Mouse (Mus musculus): ENCODE results near the gene Ceacam1. TPM values are rescaled to one million over a fixed set of nuclear protein-coding genes. Genes with fewer than 3 reads are reported as not detected.
"Not testable (repeated sequence)": the region's sequence is repeated elsewhere in the genome, so short reads cannot be mapped to it uniquely, and the experiment has no call there.

The Ceacam1 gene
- polyA plus RNA-seq, 1 experiment from 2014 or later = 0.99 TPM

DNA sequence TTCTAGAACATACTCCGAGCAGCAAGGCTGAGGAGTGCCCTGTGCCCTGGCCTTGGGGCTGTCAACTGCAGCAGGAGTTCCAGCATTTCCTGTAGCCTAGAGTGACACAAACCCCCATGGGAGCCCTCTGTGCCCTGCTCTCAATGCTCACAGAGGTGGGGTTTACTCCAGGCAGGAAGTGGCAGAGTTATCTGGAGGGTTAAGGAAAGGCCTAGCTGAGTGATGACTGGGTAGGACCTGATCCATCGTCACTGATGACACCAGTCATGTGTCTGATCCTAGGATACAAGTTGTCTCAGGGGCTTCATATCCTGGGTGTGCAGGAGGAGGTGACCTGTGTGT, 320 bp upstream of the Ceacam1 start:
- WGBS = 79% methylated on average over 2 of the region's 2 CpGs
- not testable (repeated sequence) for H3K9me3 ChIP-seq; H3K4me2 ChIP-seq; H3K36me3 ChIP-seq; H3K9ac ChIP-seq; H3K27me3 ChIP-seq; ATAC-seq (ENCODE audit: low FRiP score, low read depth); H3K4me3 ChIP-seq; H3K4me1 ChIP-seq (replicated peaks); H3K27ac ChIP-seq (replicated peaks)

DNA sequence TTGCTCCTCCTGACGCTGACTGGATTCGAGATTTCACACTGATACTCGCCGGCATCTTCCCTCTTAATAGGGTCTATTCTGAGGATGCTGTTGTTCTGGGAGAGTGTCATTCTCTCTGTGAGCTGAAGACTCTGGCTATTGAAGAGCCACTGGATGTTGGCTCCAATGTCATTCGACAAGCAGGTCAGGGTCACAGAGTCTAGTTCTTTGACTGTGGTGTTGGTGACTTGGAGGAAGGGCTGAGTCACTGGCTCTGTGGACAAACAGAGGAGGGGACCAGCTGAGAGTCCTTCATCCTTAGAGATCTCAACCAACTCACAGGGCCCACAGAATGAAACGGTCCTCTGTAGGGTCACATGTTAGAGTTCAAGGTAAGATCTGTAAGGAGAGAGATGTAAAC, 5.6 kb downstream of the Ceacam1 start:
- not testable (repeated sequence) for H3K4me1 ChIP-seq (replicated peaks); H3K27me3 ChIP-seq; H3K27ac ChIP-seq (replicated peaks); H3K4me3 ChIP-seq; H3K36me3 ChIP-seq; ATAC-seq (ENCODE audit: low FRiP score, low read depth); H3K9ac ChIP-seq; H3K9me3 ChIP-seq; H3K4me2 ChIP-seq
- 72% methylated on average over 6 of the region's 6 CpGs for WGBS

DNA sequence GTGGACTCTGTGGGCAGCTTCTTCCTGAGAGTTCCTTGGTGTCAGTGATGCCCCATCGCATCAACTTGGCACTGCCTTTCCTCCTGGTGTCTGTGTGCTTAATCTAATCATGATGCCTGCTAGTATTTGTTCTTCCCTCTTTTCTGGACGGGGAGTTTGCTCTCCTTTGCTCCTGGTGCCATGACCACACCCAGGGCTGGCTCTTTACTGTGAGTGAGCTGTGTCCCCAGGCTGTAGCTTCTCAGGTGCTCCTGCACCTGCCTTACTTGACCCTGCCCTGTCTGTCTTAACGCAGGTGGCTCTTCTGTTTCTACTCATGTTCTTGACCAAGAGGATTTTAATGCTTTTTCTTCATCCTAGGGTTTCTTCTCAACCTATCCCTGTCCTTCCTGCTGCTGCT, 11.8 kb downstream of the Ceacam1 start:
- not testable (repeated sequence) for H3K4me3 ChIP-seq; H3K4me1 ChIP-seq (replicated peaks); H3K36me3 ChIP-seq; ATAC-seq (ENCODE audit: low FRiP score, low read depth); H3K9ac ChIP-seq; H3K9me3 ChIP-seq; H3K4me2 ChIP-seq; H3K27me3 ChIP-seq; H3K27ac ChIP-seq (replicated peaks)
- 91% methylated on average over 3 of the region's 3 CpGs for WGBS

DNA sequence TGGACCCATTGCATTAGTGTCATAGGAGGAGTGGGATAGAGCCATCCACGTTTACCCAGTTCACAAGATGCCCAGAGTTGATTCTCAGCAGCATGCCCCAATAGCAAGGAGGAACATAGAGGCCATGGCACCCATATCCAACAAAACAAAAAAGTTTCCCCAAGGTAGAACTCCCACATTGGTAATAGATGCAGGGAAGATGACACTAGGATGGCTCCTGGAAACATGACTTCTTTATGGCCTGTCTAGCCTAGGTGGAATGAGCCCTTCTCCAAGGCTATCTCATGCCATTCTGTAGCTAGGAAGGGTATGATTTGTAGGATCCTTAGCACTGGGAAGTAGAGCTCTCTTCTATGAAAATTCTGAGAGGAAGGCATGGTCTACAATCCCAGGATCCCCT, 12.4 kb downstream of the Ceacam1 start:
- no peaks in the 10 kb centered on the region for H3K36me3 ChIP-seq
- ATAC-seq (ENCODE audit: low FRiP score, low read depth) = no peak
- H3K27me3 ChIP-seq = no peaks in the 10 kb centered on the region
- no peaks in the 10 kb centered on the region for H3K9me3 ChIP-seq
- no peak overlapping the region for H3K9ac ChIP-seq
- WGBS = 85% methylated on average over 1 of the region's 1 CpGs
- no peak overlapping the region for H3K4me2 ChIP-seq
- no peak overlapping the region for H3K4me3 ChIP-seq
- H3K4me1 ChIP-seq (replicated peaks) = no peaks in the 10 kb centered on the region
- no peak overlapping the region for H3K27ac ChIP-seq (replicated peaks)

DNA sequence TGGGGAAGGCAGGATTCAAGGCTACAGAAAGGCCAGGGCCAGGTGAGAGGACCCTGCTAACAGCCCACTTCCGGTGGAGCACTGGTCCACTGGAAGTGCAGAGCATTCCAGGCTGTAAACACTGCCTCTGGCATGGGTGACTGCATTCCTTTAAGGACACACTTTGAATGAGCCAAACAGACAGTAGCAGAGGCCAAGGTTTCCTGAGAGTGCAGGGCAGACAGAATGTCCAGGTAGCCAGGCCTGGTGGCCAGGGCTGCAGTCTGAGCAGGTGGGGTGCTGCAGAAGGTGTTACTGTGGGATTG, 15.4 kb downstream of the Ceacam1 start:
- H3K9ac ChIP-seq; H3K36me3 ChIP-seq; H3K4me1 ChIP-seq (replicated peaks); H3K4me3 ChIP-seq; H3K27me3 ChIP-seq; H3K27ac ChIP-seq (replicated peaks); H3K9me3 ChIP-seq; H3K4me2 ChIP-seq: not testable (repeated sequence)
- WGBS = no CpG with 5 or more reads among the region's 1 CpGs
- ATAC-seq (ENCODE audit: low FRiP score, low read depth) = peak; percentile 23; the same call in 1 of the 2 replicates

DNA sequence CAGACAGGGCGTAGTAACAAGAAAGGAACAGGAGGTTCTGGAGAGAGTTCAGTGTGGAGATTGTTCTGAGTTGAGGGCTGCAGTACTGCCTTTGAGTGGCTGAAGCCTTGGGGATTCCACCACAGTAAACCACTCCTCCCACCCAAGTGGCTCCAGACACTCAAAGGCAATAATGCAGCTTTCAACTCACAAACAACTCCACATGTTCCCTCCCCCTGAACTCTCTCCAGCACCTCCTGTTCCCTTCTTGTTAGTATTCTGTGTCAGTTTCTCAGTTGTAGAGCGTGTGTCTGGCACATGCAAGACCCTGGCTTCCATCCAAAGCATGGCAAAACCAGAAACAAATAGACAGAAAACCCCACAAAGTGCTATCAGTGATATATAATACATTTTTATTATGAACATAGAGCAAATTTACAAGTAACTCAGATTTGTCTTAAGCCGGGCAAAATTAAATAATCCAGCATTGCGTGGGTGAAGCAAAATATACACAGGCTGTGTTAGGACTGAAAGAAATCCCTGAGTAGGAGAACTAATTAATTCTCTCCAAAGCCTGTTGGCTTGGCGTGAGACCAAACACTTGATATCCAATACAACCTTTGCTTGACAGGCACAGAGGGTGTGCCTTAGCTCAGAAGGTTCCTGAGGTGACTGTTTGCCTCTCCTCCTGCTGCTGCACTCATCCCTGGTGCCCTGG, 15.9 kb downstream of the Ceacam1 start:
- not testable (repeated sequence) for H3K9me3 ChIP-seq; H3K27me3 ChIP-seq; H3K4me3 ChIP-seq; H3K4me1 ChIP-seq (replicated peaks); H3K4me2 ChIP-seq; H3K27ac ChIP-seq (replicated peaks); H3K9ac ChIP-seq; H3K36me3 ChIP-seq
- peak; percentile 79; the same call in 1 of the 2 replicates for ATAC-seq (ENCODE audit: low FRiP score, low read depth)
- WGBS = 47% methylated on average over 4 of the region's 5 CpGs

DNA sequence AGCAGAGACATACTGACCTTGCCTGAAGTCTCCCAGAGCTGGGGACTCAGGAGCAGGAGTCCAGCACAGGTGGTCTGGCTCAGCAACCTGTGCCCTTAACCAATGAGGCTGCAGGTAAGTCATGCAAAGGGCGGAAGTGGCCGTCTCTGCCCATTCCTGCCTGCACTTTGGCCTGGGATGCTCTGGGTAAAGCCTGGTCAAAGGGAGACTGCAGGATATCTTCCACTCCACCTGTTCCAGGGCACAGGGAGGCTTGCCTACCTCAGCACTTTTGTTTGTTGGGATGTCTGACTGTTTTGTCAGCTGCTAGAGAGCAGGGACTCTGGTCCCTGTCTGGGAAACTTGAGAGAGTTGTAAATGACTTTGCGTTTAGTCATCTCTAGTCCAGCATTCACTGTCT, 25.3 kb downstream of the Ceacam1 start:
- Histone ChIP-seq H3K4me2 (no peak overlapping the region), H3K4me3 (no peak overlapping the region), H3K27me3 (no peaks in the 10 kb centered on the region), H3K27ac (replicated peaks) (no peak overlapping the region), H3K9ac (no peak overlapping the region), H3K36me3 (no peaks in the 10 kb centered on the region), H3K4me1 (replicated peaks) (no peaks in the 10 kb centered on the region), H3K9me3 (no peaks in the 10 kb centered on the region)
- ATAC-seq (ENCODE audit: low FRiP score, low read depth) = no peak
- WGBS = 82% methylated on average over 3 of the region's 3 CpGs

DNA sequence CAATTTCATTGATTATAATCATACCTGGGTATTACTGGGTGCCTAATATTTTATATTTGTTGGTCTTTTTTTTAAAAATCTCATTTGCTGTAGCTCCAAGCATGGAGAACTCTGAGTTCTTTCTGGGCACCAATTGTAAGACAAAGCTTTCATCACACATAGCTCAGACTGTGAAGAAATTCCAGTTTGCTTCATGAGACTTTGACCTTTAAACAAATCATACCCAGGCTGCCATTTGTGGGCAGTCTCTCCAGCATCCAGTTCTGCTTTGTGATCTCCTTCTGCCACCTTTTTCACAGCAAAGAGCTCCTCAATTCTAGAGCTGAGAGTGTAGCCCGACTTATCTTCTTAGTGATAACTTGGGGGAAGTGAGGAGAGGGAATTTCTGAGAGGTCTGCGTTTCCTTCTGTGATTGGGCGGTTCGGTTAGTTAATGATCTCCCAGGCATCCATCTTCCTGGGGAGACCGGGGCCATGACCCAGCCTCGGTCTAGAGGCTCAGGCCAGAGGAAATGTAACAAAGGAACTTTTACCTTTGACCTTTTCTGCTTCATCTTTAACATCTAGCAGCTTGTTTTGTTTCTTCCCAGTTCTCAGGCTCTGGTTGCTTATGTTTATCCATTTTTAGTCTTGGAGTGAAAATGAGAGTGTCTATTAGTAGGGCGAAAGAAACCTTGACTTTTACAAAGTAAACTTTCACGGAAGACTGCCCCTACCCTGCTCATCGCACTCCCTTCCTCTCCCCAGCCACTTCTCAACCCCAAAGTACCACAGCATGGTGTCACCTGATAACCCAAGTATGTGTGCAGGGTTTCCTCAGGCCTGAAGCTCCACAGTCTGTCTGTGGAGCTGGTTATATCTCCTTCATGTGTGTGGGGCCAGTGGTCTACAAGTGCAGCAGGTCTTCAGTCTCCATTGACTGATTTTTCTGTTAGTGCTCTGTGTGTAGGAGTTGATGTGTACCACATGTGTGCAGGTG, 27.2 kb downstream of the Ceacam1 start:
- WGBS = 44% methylated on average over 9 of the region's 9 CpGs
- no peak overlapping the region for H3K4me3 ChIP-seq
- ATAC-seq (ENCODE audit: low FRiP score, low read depth) = no peak
- no peaks in the 10 kb centered on the region for H3K9me3 ChIP-seq
- no peaks in the 10 kb centered on the region for H3K4me1 ChIP-seq (replicated peaks)
- H3K9ac ChIP-seq = no peak overlapping the region
- H3K4me2 ChIP-seq = no peak overlapping the region
- no peaks in the 10 kb centered on the region for H3K36me3 ChIP-seq
- H3K27me3 ChIP-seq = no peaks in the 10 kb centered on the region
- H3K27ac ChIP-seq (replicated peaks) = no peak overlapping the region

DNA sequence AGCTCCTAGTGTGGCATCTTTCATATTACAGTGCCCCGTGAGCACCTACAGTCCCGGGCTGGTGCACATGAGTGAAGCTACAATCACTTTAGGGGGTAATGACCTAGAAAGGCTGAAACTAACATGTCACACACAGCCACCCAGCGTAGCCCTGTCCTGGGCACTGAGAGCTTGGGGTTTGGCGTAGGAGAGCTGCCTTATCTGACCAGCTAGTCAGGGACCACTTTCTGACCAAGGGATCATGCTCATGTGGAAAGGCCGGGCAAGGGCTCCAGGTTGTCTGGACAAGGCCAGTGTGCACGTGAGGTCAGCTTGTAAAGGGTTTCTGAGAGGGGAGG, 36.6 kb downstream of the Ceacam1 start:
- ATAC-seq (ENCODE audit: low FRiP score, low read depth) = no peak
- no peak overlapping the region for H3K9ac ChIP-seq
- H3K36me3 ChIP-seq = no peaks in the 10 kb centered on the region
- H3K27ac ChIP-seq (replicated peaks) = no peak overlapping the region
- WGBS = 86% methylated on average over 6 of the region's 6 CpGs
- no peak overlapping the region for H3K4me2 ChIP-seq
- no peaks in the 10 kb centered on the region for H3K27me3 ChIP-seq
- H3K4me1 ChIP-seq (replicated peaks) = no peaks in the 10 kb centered on the region
- no peak overlapping the region for H3K4me3 ChIP-seq
- no peaks in the 10 kb centered on the region for H3K9me3 ChIP-seq

DNA sequence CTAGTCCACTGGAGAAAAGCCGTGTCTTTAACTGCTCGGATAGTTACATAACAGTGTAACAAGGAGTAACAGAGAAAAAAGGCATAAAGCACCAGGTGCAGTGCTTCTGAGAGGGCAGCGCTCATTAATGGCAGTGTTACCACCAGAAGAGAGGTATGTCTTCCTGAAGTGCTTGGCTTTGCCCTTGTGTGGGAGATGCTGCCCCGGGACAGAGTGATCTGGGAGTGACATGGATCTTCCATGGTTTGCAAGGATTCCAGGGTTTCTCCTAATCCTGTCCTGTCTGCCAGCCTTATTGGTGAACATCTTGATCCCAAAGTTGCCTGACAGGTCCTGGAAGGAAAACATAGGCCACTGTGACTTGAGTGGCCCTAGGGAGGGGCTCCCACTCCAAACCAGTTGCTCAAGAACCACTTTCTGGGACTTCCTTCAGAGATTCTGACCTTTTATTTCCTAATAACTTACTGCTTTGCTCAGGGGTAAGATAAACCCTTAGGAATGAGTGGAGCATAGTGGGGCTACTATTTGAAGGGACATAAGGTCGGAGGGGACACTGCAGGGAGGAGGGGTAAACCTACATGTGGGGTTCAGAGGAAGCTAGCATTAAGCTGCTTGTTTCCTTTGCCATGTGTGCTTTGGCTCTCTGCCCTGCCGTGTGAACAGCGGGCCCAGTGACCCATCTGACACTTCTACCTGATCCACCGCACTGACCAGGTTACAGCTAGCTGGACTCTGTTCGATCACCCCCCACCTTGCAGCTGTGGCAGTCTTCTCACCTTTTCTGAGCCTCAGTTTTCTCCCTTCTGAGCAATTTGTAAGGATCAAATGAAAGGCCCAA, 37.2 kb downstream of the Ceacam1 start:
- WGBS = 90% methylated on average over 9 of the region's 9 CpGs
- Histone ChIP-seq H3K27ac (replicated peaks) (no peak overlapping the region), H3K4me3 (no peak overlapping the region), H3K9me3 (no peaks in the 10 kb centered on the region), H3K36me3 (no peaks in the 10 kb centered on the region), H3K4me2 (no peak overlapping the region), H3K9ac (no peak overlapping the region), H3K4me1 (replicated peaks) (no peaks in the 10 kb centered on the region), H3K27me3 (no peaks in the 10 kb centered on the region)
- ATAC-seq (ENCODE audit: low FRiP score, low read depth) = no peak

DNA sequence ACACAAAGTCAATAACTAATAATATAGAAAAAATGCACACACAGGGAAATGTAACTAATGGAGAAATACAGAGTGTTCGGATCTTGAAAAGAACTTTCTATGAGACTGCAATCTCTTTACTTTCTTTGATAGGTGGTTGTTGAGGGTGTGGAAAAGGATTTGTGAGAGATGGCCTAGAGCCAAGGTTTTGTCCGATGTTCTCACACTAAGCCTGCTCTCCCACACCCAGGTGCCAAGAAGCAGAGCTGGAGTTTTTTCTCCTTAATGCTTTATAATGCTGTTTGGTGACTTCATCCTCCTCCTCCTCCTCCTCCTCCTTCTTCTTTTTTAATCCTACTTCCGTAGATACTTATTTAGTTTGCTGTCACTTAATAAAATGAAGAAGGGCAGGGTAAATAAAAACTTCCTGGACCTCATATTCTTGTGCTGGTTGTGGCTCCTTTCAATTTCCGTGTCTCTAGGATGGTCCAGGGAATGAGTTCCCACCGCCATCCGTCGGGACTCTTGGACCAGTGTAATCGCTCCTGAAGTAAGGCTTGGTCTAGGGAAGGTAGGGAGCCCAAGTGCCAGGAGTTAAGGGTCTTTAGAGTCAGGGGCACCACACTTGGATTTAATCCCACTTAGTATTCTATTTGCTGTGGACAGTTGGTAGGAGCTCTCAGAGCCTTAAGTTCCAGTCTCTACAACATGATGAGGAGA, 38.1 kb downstream of the Ceacam1 start:
- no peak overlapping the region for H3K27ac ChIP-seq (replicated peaks)
- H3K36me3 ChIP-seq = no peaks in the 10 kb centered on the region
- no peak for ATAC-seq (ENCODE audit: low FRiP score, low read depth)
- H3K9me3 ChIP-seq = no peaks in the 10 kb centered on the region
- WGBS = 88% methylated on average over 8 of the region's 8 CpGs
- no peaks in the 10 kb centered on the region for H3K4me1 ChIP-seq (replicated peaks)
- no peaks in the 10 kb centered on the region for H3K27me3 ChIP-seq
- no peak overlapping the region for H3K9ac ChIP-seq
- H3K4me3 ChIP-seq = no peak overlapping the region
- H3K4me2 ChIP-seq = no peak overlapping the region

DNA sequence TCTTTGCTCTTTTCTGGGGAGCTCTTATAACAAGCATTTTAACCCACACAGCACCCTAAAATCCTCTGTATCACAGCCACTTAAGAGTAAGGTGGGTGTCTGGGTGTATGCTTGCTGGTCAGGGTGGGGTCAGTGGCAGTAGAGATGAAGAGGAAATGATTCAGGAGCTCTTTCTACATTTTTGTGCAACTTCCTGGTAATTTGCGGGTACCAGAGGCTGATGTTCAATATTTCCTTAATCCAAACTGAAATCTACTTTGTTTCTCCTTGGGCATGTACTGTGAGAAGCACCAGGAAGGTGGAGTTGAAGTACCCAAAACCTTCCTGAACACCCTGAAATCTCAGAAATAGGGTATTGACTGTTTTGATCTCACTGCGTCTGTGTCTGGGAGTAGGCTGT, 40.7 kb downstream of the Ceacam1 start:
- Histone ChIP-seq H3K4me1 (replicated peaks) (no peaks in the 10 kb centered on the region; the same call in 1 of the 2 replicates), H3K9me3 (no peaks in the 10 kb centered on the region), H3K4me2 (no peak overlapping the region), H3K9ac (no peak overlapping the region), H3K36me3 (no peaks in the 10 kb centered on the region), H3K27ac (replicated peaks) (no peak overlapping the region), H3K4me3 (no peak overlapping the region), H3K27me3 (no peaks in the 10 kb centered on the region)
- no peak for ATAC-seq (ENCODE audit: low FRiP score, low read depth)
- WGBS = 88% methylated on average over 2 of the region's 2 CpGs
